Mouse (Mus musculus) spleen, adult 2 months (tissue): ENCODE data around the gene Krtap10-10. TPM values are rescaled to one million over a fixed set of nuclear protein-coding genes. Genes with fewer than 3 reads are reported as not detected.
"Not testable (repeated sequence)": the region's sequence is repeated elsewhere in the genome, so short reads cannot be mapped to it uniquely, and the experiment has no call there.

Experiments used
- DNase-seq, 2 experiments: peaks; one replicate each; pipeline versions ENCODE4 v3.0.0 to v3.0.0-alpha.2; 2012 to 2021; ENCODE audit warnings: low spot score in 2 of 2, low read depth in 1 of 2
- H3K27ac ChIP-seq: fragments of 200-500 bp; 2 replicates; pipeline ENCODE4 v1.5.1; 2012; ENCODE audit warnings: low read length, inconsistent platforms; ENCODE audit not compliant: insufficient read depth
- H3K27me3 ChIP-seq: fragments of 200-500 bp; 2 replicates; pipeline ENCODE4 v1.6.1; 2012; ENCODE audit warnings: mild to moderate bottlenecking, moderate library complexity, low read length, inconsistent platforms; ENCODE audit not compliant: control insufficient read depth, insufficient read depth
- H3K36me3 ChIP-seq: fragments of 200-500 bp; 2 replicates; pipeline ENCODE4 v1.6.1; 2012; ENCODE audit warnings: mild to moderate bottlenecking, low read length, inconsistent platforms; ENCODE audit not compliant: control insufficient read depth, insufficient read depth
- H3K4me1 ChIP-seq: fragments of 200-500 bp; 2 replicates; pipeline ENCODE4 v1.6.1; 2011; ENCODE audit warnings: inconsistent platforms; ENCODE audit not compliant: control insufficient read depth, insufficient read depth, insufficient read length
- H3K4me3 ChIP-seq: fragments of 200-500 bp; 2 replicates; pipeline ENCODE4 v1.5.1; 2011; ENCODE audit warnings: mild to moderate bottlenecking, inconsistent platforms; ENCODE audit not compliant: insufficient read depth, insufficient read length; ENCODE audit errors: extremely low read depth
- CTCF ChIP-seq: fragments of 200-500 bp; IDR thresholded peaks from 2 replicates; pipeline ENCODE4 v1.5.1; 2011; ENCODE audit warnings: mild to moderate bottlenecking, inconsistent platforms; ENCODE audit not compliant: insufficient read depth, insufficient read length, insufficient replicate concordance; ENCODE audit errors: extremely low read depth
- POLR2A ChIP-seq: fragments of 200-500 bp; IDR thresholded peaks from 2 replicates; pipeline ENCODE4 v1.6.1; 2011; ENCODE audit warnings: low read depth, low read length, inconsistent platforms
- WGBS: fragments of 180-500 bp; shearing (Covaris S2); methylation state at CpG from one replicate; pipeline ENCODE4 v1.1.7; 2018; 5-methylcytosine and 5-hydroxymethylcytosine counted together
- polyA plus RNA-seq: library from polyadenylated mRNA; depleted of rRNA; stranded (reverse); fragments of >200 nt; gene quantifications from 2 replicates; pipeline ENCODE4 v1.2.3, GENCODE M21; 2012; rRNA removed

The Krtap10-10 gene
- polyA plus RNA-seq = not detected in 2 replicates

DNA sequence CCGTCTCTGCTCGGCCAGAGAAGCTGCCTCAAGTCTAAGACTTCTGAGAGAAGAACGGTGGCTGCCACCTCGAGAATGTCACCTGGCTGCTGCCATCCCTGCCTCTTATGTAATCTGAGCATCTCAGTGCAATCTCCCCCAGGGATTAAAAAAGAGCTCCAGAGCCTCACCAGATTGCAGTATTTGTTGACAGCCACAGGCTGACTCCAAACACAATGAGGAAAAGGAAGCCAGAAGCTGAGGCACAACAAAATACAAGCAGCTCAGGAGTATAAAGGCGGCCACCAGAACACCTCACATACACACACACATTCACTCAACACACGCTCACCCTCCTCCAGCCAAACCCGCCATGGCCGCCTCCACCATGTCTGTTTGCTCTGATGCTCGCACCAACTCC is at the start of gene Krtap10-10:
TSS of gene Krtap10-10 (plus strand) at position 301 of the 400 bp plus-strand sequence.
- Histone ChIP-seq H3K36me3 (no peaks in the 10 kb centered on the region), H3K27me3 (no peaks in the 10 kb centered on the region), H3K4me1 (no peaks in the 10 kb centered on the region), H3K27ac (no peak within 1 kb of the TSS), H3K4me3 (no peak within 1 kb of the TSS)
- no peak for DNase-seq
- no peak for TF ChIP-seq POLR2A
- WGBS = 68% methylated on average over 9 of the region's 9 CpGs

DNA sequence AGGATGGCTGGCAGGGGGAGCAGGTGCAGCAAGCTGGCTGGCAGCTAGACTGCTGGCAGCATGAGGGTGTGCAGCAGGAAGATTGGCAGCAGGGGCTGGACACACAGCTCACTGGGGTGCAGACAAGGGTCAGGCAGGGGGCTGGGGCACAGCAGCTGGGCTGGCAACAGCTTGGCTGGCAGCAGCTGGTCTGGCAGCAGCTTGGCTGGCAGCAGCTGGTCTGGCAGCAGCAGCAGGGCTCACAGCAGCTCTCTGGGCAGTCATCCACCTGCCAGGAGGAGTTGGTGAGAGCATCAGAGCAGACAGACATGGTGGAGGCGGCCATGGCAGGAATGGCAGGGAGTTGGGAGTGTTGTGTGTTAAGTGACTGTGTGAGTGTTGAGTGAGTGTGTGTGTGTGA is 47.9 kb upstream of the Krtap10-10 start, which contains the start of gene Gm7137:
TSS of gene Gm7137 (minus strand) at position 325 of the 400 bp plus-strand sequence.
- H3K27me3 ChIP-seq, H3K36me3 ChIP-seq, H3K4me1 ChIP-seq, H3K27ac ChIP-seq, H3K4me3 ChIP-seq, DNase-seq: not testable (repeated sequence)
- whole genome bisulfite sequencing = 78% methylated on average over 1 of the region's 1 CpGs

DNA sequence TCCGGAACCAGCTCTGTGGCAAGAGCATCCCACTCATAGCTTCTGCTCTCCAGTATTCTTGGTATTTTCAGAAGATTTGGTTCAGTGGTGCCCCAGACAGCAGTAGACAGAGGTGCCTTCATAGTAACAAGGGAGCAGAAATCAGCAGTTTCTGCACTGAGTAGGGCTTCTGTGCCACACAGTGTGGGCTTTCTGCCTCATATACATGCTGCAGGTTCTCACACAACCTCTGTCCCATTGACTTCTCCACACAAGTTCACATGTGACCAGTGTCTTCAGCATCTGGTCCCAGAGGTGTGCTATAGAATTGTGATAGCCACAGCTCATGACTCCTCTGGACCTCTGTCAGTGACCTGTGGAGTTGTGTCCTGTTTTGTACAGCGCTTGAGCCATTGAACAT is 47.1 kb upstream of the Krtap10-10 start:
- 70% methylated on average over 2 of the region's 2 CpGs for WGBS
- no peaks in the 10 kb centered on the region for H3K27me3 ChIP-seq
- TF ChIP-seq CTCF (no peak), POLR2A (no peak)
- H3K4me1 ChIP-seq = no peaks in the 10 kb centered on the region
- no peak for DNase-seq
- no peak overlapping the region for H3K27ac ChIP-seq
- no peak overlapping the region for H3K4me3 ChIP-seq
- no peaks in the 10 kb centered on the region for H3K36me3 ChIP-seq

DNA sequence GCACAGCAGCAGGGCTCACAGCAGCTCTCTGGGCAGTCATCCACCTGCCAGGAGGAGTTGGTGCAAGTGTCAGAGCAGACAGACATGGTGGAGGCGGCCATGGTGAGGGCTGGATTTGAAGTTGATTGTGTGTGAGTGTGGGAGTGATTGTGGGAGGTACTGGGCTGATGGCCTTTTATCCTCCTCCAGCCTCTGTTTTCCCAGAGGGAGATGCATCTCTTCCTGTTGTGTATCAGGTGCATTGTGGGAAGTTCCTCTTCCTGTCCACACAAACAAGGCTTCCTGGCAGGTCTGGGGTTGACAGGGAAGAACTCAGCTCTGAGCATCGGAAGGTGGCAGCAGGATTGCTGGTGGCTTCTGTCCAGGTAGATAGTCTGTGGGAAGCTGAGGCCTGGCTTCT is 40.8 kb upstream of the Krtap10-10 start, which contains the start of gene Gm9639:
TSS of gene Gm9639 (minus strand) at position 101 of the 400 bp plus-strand sequence.
- TF ChIP-seq POLR2A (no peak), CTCF (no peak)
- no peaks in the 10 kb centered on the region for H3K27me3 ChIP-seq
- H3K36me3 ChIP-seq = no peaks in the 10 kb centered on the region
- no peaks in the 10 kb centered on the region for H3K4me1 ChIP-seq
- H3K27ac ChIP-seq = no peak within 1 kb of the TSS
- no peak for DNase-seq
- 66% methylated on average over 2 of the region's 2 CpGs for WGBS
- no peak within 1 kb of the TSS for H3K4me3 ChIP-seq

DNA sequence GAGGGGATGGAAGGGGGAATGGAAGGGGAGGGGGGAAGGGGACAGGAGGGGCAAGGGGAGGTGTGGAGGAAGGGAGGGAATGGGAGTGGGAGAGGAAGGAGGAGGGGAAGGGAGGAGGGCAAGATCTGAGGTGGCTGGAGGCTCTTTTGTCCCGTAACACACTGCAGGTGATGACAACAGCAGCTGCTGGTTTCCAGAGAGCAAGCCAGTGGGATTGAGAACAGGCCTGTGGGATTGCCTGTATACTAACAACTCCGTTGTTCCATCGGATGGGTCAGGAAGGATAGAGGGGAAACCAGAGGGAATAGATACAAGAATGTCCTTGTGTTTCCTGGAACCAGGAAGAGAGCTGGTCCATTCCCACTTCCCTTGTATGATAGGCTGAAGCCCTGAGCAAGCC is 38.1 kb upstream of the Krtap10-10 start:
- TF ChIP-seq CTCF = no peak
- no peak for TF ChIP-seq POLR2A
- Histone ChIP-seq H3K4me3 (no peak overlapping the region), H3K36me3 (no peaks in the 10 kb centered on the region), H3K4me1 (no peaks in the 10 kb centered on the region), H3K27ac (no peak overlapping the region), H3K27me3 (no peaks in the 10 kb centered on the region)
- WGBS = 54% methylated on average over 3 of the region's 3 CpGs
- no peak for DNase-seq

DNA sequence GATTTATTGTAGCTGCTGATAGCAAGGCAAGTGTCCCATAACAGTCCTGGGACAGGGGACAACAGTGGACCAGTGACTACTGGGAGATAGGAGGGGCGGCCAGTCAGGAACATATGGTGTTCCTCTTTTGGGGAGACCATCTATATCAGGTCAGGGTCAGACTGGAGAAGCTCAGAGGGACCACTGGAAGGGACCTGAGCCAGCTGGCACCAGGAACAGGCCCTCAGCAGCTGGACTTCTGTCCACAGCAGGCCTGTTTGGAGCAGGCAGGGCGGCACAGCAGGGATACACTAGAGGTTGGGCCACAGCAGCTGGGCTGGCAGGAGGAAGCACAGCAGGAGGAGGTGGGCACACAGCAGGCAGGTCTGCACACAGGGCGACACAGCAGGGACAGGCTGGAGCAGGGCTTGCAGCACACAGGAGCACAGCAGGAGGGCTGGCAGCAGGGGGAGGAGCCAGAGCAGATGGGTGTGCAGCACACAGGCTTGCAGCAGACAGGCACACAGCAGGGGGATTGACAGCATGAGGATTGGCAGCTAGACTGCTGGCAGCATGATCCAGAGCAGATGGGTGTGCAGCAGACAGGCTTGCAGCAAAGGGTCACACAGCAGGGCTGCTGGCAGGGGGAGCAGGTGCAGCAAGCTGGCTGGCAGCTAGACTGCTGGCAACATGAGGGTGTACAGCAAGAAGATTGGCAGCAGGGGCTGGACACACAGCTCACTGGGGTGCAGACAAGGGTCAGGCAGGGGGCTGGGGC is 37.4 kb upstream of the Krtap10-10 start:
- not testable (repeated sequence) for H3K36me3 ChIP-seq

DNA sequence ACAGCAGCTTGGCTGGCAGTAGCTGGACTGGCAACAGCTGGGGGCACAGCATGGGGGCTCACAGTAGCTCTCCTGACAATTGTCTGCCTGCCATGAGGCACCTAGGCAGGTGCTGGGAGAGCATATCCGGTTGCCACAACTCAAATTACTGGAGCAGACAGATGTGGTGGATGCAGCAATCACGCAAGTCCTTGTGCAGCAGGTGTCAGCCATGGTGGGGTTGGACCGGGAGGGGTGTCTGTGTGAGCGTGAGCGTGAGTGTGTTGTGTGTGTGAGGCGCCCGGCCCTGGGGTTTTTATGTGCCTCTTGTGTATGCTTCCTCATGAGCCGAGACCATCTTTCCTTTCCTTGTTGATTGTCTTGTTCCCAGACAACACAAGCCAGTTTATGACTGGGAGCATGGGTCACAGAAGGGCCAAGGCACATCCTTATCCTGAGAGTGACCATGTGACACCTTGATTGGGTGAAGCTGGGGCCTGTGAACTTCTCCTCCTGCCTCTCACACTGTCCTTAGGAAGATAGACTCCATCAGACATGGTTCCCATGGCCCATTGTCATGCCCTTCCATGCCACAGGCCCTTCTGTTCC is 36.7 kb upstream of the Krtap10-10 start, which contains the start of gene Gm19668:
TSS of gene Gm19668 (minus strand) at position 213 of the 588 bp plus-strand sequence.
- no peak for DNase-seq
- H3K27me3 ChIP-seq = no peaks in the 10 kb centered on the region
- no peak within 1 kb of the TSS for H3K27ac ChIP-seq
- WGBS = 68% methylated on average over 8 of the region's 8 CpGs
- no peak for TF ChIP-seq POLR2A
- no peaks in the 10 kb centered on the region for H3K36me3 ChIP-seq
- no peaks in the 10 kb centered on the region for H3K4me1 ChIP-seq
- no peak within 1 kb of the TSS for H3K4me3 ChIP-seq

More for the DNA sequence above, 37.4 kb upstream of the Krtap10-10 start:
- not testable (repeated sequence) for DNase-seq, H3K4me1 ChIP-seq, H3K27me3 ChIP-seq, H3K27ac ChIP-seq, H3K4me3 ChIP-seq
- 56% methylated on average over 3 of the region's 3 CpGs for WGBS
